Mouse (Mus musculus) forebrain, embryonic 16.5 days (tissue): ENCODE results near the gene Mfsd1. TPM values are rescaled to one million over a fixed set of nuclear protein-coding genes. Genes with fewer than 3 reads are reported as not detected.

Experiments used
- ATAC-seq: fragments of 200-750 bp; cut with Nextera tagmentation; 2 replicates; pipeline ENCODE4 v1.8.0; 2017; ENCODE audit warnings: mild to moderate bottlenecking, moderate library complexity
- H3K27ac ChIP-seq: fragments of 300-500 bp; sonication (generic); 2 replicates; pipeline ENCODE4 v1.5.1; 2014; ENCODE audit warnings: low read length, control low read depth
- H3K27me3 ChIP-seq: fragments of 300-500 bp; sonication (generic); replicated peaks from 2 replicates; pipeline ENCODE4 v1.6.1; 2014; ENCODE audit warnings: low read length; ENCODE audit not compliant: control insufficient read depth, insufficient read depth
- H3K36me3 ChIP-seq: fragments of 300-500 bp; sonication (generic); 2 replicates; pipeline ENCODE4 v1.6.1; 2014; ENCODE audit not compliant: control insufficient read depth, insufficient read depth
- H3K4me1 ChIP-seq: fragments of 300-500 bp; sonication (generic); replicated peaks from 2 replicates; pipeline ENCODE4 v1.6.1; 2014; ENCODE audit warnings: low read length; ENCODE audit not compliant: control insufficient read depth, insufficient read depth
- H3K4me2 ChIP-seq: fragments of 300-500 bp; sonication (generic); 2 replicates; pipeline ENCODE4 v1.6.1; 2014; ENCODE audit warnings: mild to moderate bottlenecking, low read length, control low read depth
- H3K4me3 ChIP-seq: fragments of 300-500 bp; sonication (generic); replicated peaks from 2 replicates; pipeline ENCODE4 v1.5.1; 2014; ENCODE audit warnings: mild to moderate bottlenecking, low read length, control low read depth
- H3K9ac ChIP-seq: fragments of 300-500 bp; sonication (generic); replicated peaks from 2 replicates; pipeline ENCODE4 v1.6.1; 2014; ENCODE audit warnings: low read depth, low read length, control low read depth
- H3K9me3 ChIP-seq: fragments of 300-500 bp; sonication (generic); 2 replicates; pipeline ENCODE4 v1.6.1; 2016; ENCODE audit warnings: low read length; ENCODE audit not compliant: control insufficient read depth
- WGBS: fragments of 180-500 bp; shearing (Covaris S2); extraction: QIAGEN DNeasy Blood & Tissue Kit; methylation state at CpG from one replicate; pipeline ENCODE4 v1.1.7; 2014; 5-methylcytosine and 5-hydroxymethylcytosine counted together
- polyA plus RNA-seq: library from polyadenylated mRNA; unstranded; fragments of >200 nt; fragmentation: Nextera tagmentation; extraction: Ambion mirVana; gene quantifications from 2 replicates; pipeline ENCODE4 v1.2.1, GENCODE M21; 2015

The Mfsd1 gene
- polyA plus RNA-seq, 1 experiment from 2014 or later, result 35.5 TPM

DNA sequence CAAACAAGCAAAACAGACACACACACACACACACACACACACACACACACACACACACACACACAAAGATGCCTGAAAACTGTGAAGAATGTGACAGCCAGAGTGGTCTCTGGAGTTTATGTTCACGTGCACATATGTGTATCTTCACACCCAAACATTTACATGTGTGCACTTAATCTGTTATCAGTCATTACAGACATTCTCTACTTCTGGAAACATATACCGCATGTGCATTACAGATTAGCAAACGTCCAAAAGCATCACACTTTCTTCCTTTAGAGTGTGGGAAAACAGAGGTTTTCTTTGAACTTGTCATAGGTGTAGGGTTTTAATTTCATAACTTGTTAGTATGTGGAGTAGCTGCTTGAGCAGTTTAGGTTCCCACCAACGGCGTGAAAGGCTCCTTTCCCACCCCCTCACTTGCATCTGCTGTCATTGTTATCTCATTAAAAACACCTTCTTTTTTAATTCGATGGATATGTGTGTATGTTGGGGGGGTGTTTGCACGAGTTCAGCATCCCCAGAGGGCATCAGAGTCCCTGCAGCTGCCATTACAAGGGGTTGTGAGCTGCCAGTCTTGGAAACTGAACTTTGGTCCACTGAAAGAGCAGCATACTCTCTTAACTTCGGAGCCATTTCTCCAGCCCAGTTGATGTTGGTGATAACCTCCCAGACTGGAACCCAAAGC lies 16.9 kb upstream of the Mfsd1 start:
- H3K27me3 ChIP-seq, result no peaks in the 10 kb centered on the region
- no peaks in the 10 kb centered on the region for H3K36me3 ChIP-seq
- ATAC-seq, result no peak
- H3K27ac ChIP-seq, result no peak overlapping the region
- H3K9me3 ChIP-seq, result no peaks in the 10 kb centered on the region
- H3K4me1 ChIP-seq, result 0 out of 2 replicates have a peak, but pooled peaks cover 2% of the 10 kb centered on the region
- WGBS, result 73% methylated on average over 8 of the region's 8 CpGs
- no peak overlapping the region for H3K9ac ChIP-seq
- H3K4me3 ChIP-seq, result no peak overlapping the region
- no peak overlapping the region for H3K4me2 ChIP-seq

DNA sequence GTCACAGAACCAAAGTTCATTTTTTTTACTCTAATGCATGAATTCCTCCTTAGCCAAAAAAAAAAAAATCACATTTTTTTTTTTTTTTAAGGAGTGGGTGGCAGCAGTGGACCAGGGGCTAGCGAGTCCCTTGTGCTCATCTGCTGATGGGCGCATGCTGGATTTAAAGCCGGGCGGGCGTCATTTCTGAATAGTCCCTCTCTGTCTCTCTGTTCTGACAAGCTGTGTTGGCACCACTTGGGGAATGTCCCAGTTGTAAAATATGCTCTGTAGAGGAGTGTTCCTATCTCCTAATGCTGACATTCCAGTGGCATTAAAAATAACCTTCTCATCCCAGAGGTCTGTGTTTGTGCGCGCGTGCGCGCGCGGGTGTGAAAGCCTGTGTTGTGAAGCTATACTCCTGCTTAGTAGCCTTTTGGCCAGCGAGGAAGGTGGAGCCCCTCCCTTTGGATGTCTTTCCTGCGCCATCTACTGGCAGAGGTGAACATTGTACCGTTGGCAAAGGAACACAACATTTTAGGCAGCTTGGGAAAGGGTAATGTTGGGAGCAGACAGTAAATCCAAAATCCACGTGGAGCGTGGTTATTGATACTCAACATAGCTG lies 14.4 kb upstream of the Mfsd1 start:
- no peak overlapping the region for H3K27ac ChIP-seq
- H3K4me1 ChIP-seq, result 0 out of 2 replicates have a peak, but pooled peaks cover 2% of the 10 kb centered on the region
- H3K4me3 ChIP-seq, result peak overlapping the region; percentile 17; the same call in 1 of the 2 replicates
- no peaks in the 10 kb centered on the region for H3K9me3 ChIP-seq
- H3K27me3 ChIP-seq, result peaks cover 6% of the 10 kb centered on the region; the same call in 1 of the 2 replicates
- ATAC-seq, result peak; percentile 68
- WGBS, result 19% methylated on average over 17 of the region's 17 CpGs
- H3K36me3 ChIP-seq, result no peaks in the 10 kb centered on the region
- H3K4me2 ChIP-seq, result peak overlapping the region; percentile 45
- no peak overlapping the region for H3K9ac ChIP-seq

DNA sequence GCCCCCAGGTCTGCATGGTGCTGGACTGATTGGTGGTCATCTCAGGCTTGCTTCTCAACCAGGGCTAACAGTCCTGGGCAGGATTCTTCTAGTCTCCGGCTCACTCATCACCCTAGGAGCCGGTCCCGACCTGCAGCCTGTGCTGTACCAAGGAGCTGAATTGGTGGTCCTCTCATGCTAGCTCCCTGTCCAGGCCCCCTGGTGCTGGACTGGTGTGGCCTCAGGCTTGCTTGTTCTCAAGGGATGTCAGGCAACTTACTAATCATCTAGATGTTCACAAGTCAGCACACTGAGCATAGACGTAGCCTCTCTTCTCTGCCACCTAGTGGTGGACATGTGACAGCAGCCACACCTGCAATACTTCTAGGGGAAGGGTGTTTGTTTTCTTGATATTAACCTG lies 9.6 kb upstream of the Mfsd1 start:
- H3K27ac ChIP-seq, result no peak overlapping the region
- H3K9me3 ChIP-seq, result no peaks in the 10 kb centered on the region
- no peak overlapping the region for H3K9ac ChIP-seq
- 67% methylated on average over 4 of the region's 4 CpGs for WGBS
- ATAC-seq, result peak; percentile 51
- H3K36me3 ChIP-seq, result no peaks in the 10 kb centered on the region
- peaks cover 12% of the 10 kb centered on the region; the same call in 1 of the 2 replicates for H3K27me3 ChIP-seq
- H3K4me3 ChIP-seq, result no peak overlapping the region
- H3K4me2 ChIP-seq, result no peak overlapping the region
- H3K4me1 ChIP-seq, result 0 out of 2 replicates have a peak, but pooled peaks cover 2% of the 10 kb centered on the region

DNA sequence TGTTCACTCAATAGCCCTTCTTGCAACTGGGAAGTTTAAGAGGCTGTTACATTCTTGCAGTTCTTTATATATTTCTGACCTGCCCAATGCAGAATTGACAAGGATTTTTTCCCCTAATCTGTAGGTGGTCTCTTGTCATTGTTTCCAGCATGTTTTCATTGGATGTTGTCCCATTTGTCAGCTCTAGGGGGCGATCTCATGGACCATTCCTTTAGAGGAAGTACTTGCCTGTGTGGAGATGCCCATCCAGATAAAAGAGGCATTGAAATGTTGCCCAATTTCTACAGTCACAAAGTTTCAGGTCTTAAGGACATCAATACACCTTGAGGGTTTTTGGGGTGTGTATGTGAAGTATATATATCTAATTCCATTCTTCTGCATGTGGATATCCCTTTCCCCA lies 9.0 kb upstream of the Mfsd1 start:
- Histone ChIP-seq H3K27me3 (peaks cover 12% of the 10 kb centered on the region; the same call in 1 of the 2 replicates), H3K4me2 (no peak overlapping the region), H3K36me3 (no peaks in the 10 kb centered on the region), H3K4me3 (no peak overlapping the region), H3K4me1 (no peaks in the 10 kb centered on the region), H3K9ac (no peak overlapping the region), H3K9me3 (no peaks in the 10 kb centered on the region), H3K27ac (no peak overlapping the region)
- 0% methylated on average over 1 of the region's 1 CpGs for WGBS
- ATAC-seq, result no peak

DNA sequence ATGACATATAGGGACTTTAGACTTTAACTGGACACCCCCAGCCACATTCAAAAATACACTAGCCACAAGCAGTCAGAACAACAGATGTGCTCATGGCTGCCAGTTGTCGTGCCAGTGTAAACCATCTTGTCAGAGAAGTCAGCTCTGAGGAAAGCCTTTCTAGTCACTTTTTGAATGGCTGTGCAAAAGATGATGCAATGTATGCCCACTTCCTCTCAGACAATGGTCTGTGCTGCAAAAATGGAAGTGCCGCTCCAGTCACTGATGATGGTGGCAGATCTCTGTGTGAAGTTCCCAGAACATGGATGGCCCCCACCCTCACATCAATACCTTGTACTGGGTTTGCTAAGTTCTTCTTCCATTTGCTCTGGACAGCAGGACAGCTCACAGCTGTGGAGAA lies 6.3 kb upstream of the Mfsd1 start:
- Histone ChIP-seq H3K4me3 (no peak overlapping the region), H3K4me1 (no peaks in the 10 kb centered on the region), H3K27ac (no peak overlapping the region), H3K9ac (no peak overlapping the region), H3K36me3 (no peaks in the 10 kb centered on the region), H3K27me3 (peaks cover 13% of the 10 kb centered on the region; the same call in 1 of the 2 replicates), H3K9me3 (no peaks in the 10 kb centered on the region), H3K4me2 (no peak overlapping the region)
- no peak for ATAC-seq
- WGBS, result 90% methylated on average over 2 of the region's 2 CpGs

DNA sequence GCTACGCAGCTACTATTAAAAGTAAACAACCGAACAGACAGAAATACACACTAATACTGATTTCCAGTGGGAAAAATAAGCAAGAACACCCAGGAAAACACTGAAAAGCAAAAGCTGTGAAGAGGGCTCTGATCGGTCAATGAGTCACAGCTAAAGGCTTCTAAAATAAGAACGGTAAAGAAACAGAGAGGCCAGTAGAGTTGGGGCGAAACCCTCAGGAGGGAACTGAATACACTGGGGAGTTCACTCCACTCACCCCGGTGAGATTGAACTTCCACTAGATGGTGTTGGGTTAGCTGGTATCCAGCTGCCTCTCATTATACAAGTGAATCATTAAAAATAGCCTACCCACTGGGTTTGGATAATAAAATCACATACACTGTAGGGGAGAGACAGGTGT lies 5.8 kb upstream of the Mfsd1 start:
- Histone ChIP-seq H3K9ac (no peak overlapping the region), H3K4me2 (no peak overlapping the region), H3K27ac (no peak overlapping the region), H3K4me1 (no peaks in the 10 kb centered on the region), H3K4me3 (no peak overlapping the region), H3K9me3 (peaks cover 2% of the 10 kb centered on the region; the same call in 1 of the 2 replicates), H3K36me3 (no peaks in the 10 kb centered on the region), H3K27me3 (peaks cover 13% of the 10 kb centered on the region; the same call in 1 of the 2 replicates)
- ATAC-seq, result no peak
- 87% methylated on average over 6 of the region's 6 CpGs for WGBS

DNA sequence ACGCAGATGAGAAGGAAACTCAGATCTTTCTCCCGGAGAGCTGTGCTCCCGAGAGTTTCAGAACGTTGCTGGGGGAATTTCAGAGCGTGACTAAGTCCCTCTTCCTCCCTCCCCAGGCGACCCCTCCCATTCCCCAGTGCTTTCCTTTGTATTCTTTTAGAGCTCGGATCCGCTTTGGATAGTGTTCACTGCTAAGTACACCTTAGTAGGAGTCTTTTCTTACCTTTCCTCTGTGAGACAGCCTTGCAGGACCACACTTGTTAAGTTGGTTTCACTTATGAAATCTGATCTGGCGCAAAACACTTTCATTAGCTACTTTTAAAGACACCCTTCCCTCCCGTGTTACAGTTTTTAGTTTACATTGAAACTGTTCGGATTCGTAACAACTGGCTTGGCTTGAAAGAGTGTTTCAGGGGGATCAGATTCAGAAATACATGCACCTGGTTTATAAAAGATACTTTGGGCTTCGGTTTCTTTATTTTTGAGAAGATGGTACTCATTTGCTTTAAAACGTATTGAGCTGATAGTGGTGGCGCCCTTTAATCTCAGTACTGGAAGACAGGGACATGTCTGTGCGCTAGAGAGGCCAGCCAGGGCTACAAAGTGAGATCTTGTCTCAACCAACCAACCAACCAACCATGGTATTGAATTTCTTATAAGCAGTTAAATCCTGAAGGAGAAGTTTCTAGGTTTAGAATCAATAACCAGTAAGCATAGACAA lies 744 bp downstream of the Mfsd1 start:
- H3K9me3 ChIP-seq, result peaks cover 2% of the 10 kb centered on the region; the same call in 1 of the 2 replicates
- H3K4me2 ChIP-seq, result peak overlapping the region; percentile 81
- H3K36me3 ChIP-seq, result 0 out of 2 replicates have a peak, but pooled peaks cover 4% of the 10 kb centered on the region
- peaks cover 4% of the 10 kb centered on the region; the same call in 1 of the 2 replicates for H3K27me3 ChIP-seq
- peak overlapping the region; percentile 83 for H3K9ac ChIP-seq
- H3K27ac ChIP-seq, result no peak overlapping the region
- ATAC-seq, result no peak
- 20% methylated on average over 16 of the region's 16 CpGs for WGBS
- peaks cover 14% of the 10 kb centered on the region for H3K4me1 ChIP-seq
- peak overlapping the region; percentile 86 for H3K4me3 ChIP-seq

DNA sequence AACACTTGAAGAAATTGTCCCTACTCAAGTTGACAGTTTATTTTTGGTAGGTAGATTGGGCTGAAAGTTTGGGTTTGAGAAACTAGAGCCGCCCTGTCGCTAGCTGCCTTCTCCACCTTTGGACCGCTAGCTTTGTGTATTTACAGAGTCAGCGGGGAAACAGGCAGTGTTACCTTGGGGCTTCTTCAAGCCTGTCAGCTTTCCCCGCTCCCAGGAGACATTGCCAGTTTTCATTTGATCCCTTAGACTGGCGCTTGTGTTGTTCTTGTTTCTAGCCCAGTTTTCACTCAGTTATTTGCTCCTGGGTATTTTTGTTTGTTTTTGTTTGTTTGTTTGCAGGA lies 1.3 kb downstream of the Mfsd1 start:
- Histone ChIP-seq H3K27me3 (peaks cover 4% of the 10 kb centered on the region; the same call in 1 of the 2 replicates), H3K36me3 (0 out of 2 replicates have a peak, but pooled peaks cover 4% of the 10 kb centered on the region), H3K9ac (no peak overlapping the region), H3K4me3 (no peak overlapping the region), H3K4me1 (peaks cover 14% of the 10 kb centered on the region), H3K27ac (no peak overlapping the region), H3K4me2 (peak overlapping the region; percentile 81), H3K9me3 (peaks cover 2% of the 10 kb centered on the region; the same call in 1 of the 2 replicates)
- ATAC-seq, result no peak
- WGBS, result 88% methylated on average over 6 of the region's 6 CpGs

DNA sequence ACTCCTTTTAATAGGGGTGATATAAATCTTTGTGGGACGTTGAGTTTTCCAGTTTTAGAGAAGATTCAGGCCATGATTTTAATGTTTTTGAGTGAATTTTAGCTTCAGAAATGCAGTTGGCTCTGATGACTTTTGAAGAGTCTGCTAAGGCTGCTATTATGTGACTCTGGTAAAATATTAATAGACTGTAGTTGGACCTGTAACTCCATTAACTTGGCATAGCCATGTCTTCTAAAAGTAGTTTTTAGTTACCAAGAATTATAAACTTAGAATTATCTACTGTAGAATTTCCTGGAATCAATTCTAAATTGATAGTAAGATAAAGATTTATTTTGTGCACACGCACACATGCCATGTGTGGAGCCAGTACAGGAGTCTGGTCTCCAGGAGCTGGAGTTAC lies 4.0 kb downstream of the Mfsd1 start:
- Histone ChIP-seq H3K4me2 (no peak overlapping the region), H3K4me3 (no peak overlapping the region), H3K36me3 (peaks cover 12% of the 10 kb centered on the region; the same call in 1 of the 2 replicates), H3K4me1 (peaks cover 14% of the 10 kb centered on the region), H3K9ac (no peak overlapping the region), H3K27ac (no peak overlapping the region), H3K9me3 (peaks cover 1% of the 10 kb centered on the region; the same call in 1 of the 2 replicates), H3K27me3 (no peaks in the 10 kb centered on the region)
- ATAC-seq, result no peak
- 97% methylated on average over 2 of the region's 2 CpGs for WGBS
